ENCODE assay signal across 8 mouse cellular contexts in genomic region chr11:75769206-75769605, GRCm38 (mm10). TPM values are rescaled to one million over a fixed set of nuclear protein-coding genes. Genes with fewer than 3 reads are reported as not detected.
DNase-seq lines count a peak whose midpoint lies in the region; ATAC-seq and TF ChIP-seq lines count a peak whose summit lies in the region.

No protein-coding gene starts in this region.

- peak; percentile 93 for DNase-seq in adrenal gland, postnatal 10 days
- peak; percentile 97 for DNase-seq in embryo, embryonic 9.5 days (ENCODE audit: extremely low spot score)
- DNase-seq in gastrocnemius, postnatal 4 days (ENCODE audit: low spot score in 2 of 2): peak; percentile 79 to 86
- peak; percentile 69 to 71 for DNase-seq in left cerebral cortex, postnatal 36 days (ENCODE audit: low spot score in 2 of 2)
- DNase-seq in midbrain, embryonic 11.5 days (ENCODE audit: low spot score, missing footprints): peak; percentile 96
- peak; percentile 73 for DNase-seq in right cerebral cortex, postnatal 4 days
- peak; percentile 91 for DNase-seq in yolk sac, embryonic 10.5 days (ENCODE audit: low spot score)

- H3K4me2 ChIP-seq in intestine, postnatal 0 days (replicated peaks; ENCODE audit: low read depth): peak overlapping the region; percentile 59
- H3K4me2 ChIP-seq in midbrain, embryonic 11.5 days: no peak overlapping the region; the same call in 1 of the 2 replicates

- intact Hi-C loops in left cerebral cortex, postnatal 36 days (cut with DNase I): loop anchor here (5.0 kb wide), 1 partner anchor 398 kb away; no protein-coding TSS in a partner anchor

- H3K27me3 ChIP-seq in intestine, postnatal 0 days (replicated peaks; ENCODE audit: control insufficient read depth, insufficient read depth, low read length): no peaks in the 10 kb centered on the region
- H3K27me3 ChIP-seq in midbrain, embryonic 11.5 days (ENCODE audit: control insufficient read depth, insufficient read depth, low read length): no peaks in the 10 kb centered on the region

- no peak overlapping the region for H3K4me3 ChIP-seq in intestine, postnatal 0 days (ENCODE audit: low read depth, low read length)
- H3K4me3 ChIP-seq in midbrain, embryonic 11.5 days (ENCODE audit: low read depth, low read length): no peak overlapping the region

- no peak overlapping the region for H3K9ac ChIP-seq in intestine, postnatal 0 days (ENCODE audit: low read depth, low read length)
- no peak overlapping the region for H3K9ac ChIP-seq in midbrain, embryonic 11.5 days (ENCODE audit: low read length)

- peaks cover 32% of the 10 kb centered on the region for H3K36me3 ChIP-seq in intestine, postnatal 0 days (ENCODE audit: control insufficient read depth, insufficient read depth)
- peaks cover 9% of the 10 kb centered on the region; the same call in 1 of the 2 replicates for H3K36me3 ChIP-seq in midbrain, embryonic 11.5 days (ENCODE audit: control insufficient read depth, insufficient read depth, low read length)

- TF ChIP-seq CTCF in intestine, postnatal 0 days (IDR thresholded peaks at IDR 0.05; ENCODE audit: low read depth): peak; percentile 86

- WGBS in intestine, postnatal 0 days: under 1% methylated on average over 23 of the region's 23 CpGs
- 0% methylated on average over 23 of the region's 23 CpGs for WGBS in midbrain, embryonic 11.5 days

- ATAC-seq in intestine, postnatal 0 days: peak; percentile 86
- ATAC-seq in midbrain, embryonic 11.5 days (ENCODE audit: low FRiP score): peak; percentile 95

- no peaks in the 10 kb centered on the region for H3K9me3 ChIP-seq in intestine, postnatal 0 days (ENCODE audit: control insufficient read depth)
- H3K9me3 ChIP-seq in midbrain, embryonic 11.5 days (ENCODE audit: control insufficient read depth, low read length): no peaks in the 10 kb centered on the region

- H3K4me1 ChIP-seq in intestine, postnatal 0 days (replicated peaks; ENCODE audit: control insufficient read depth, insufficient read depth, low read length): no peaks in the 10 kb centered on the region
- H3K4me1 ChIP-seq in midbrain, embryonic 11.5 days (ENCODE audit: control insufficient read depth, insufficient read depth, low read length): peaks cover 4% of the 10 kb centered on the region; the same call in 1 of the 2 replicates

- no peak overlapping the region for H3K27ac ChIP-seq in intestine, postnatal 0 days (ENCODE audit: low read depth, low read length)
- no peak overlapping the region for H3K27ac ChIP-seq in midbrain, embryonic 11.5 days (ENCODE audit: low read depth, low read length)

RNA-seq across cellular contexts. Expression of gene Doc2b, which starts 26.6 kb away (rescaled TPM):
- total RNA-seq in adrenal gland, postnatal 10 days (2021): 10 to 100 TPM; 13.6 to 20.3 TPM
- 1 to 10 TPM; 1.1 to 1.6 TPM for total RNA-seq in gastrocnemius, postnatal 4 days (2021)
- 0.72 TPM in 2 replicates for polyA plus RNA-seq in intestine, postnatal 0 days (2015; fragmentation: Nextera tagmentation; extraction: Ambion mirVana)
- total RNA-seq in left cerebral cortex, postnatal 36 days (2021): 10 to 100 TPM; 14.7 to 25.3 TPM
- polyA plus RNA-seq in midbrain, embryonic 11.5 days (2014; fragmentation: Nextera tagmentation; extraction: Ambion mirVana): 0.58 and 0.68 TPM in 2 replicates

RNA-seq across cellular contexts. Expression of gene Ywhae, which starts 36.5 kb away (rescaled TPM):
- 100 to 1,000 TPM; 591 to 594 TPM for total RNA-seq in adrenal gland, postnatal 10 days (2021)
- 100 to 1,000 TPM; 749 to 818 TPM for total RNA-seq in gastrocnemius, postnatal 4 days (2021)
- polyA plus RNA-seq in intestine, postnatal 0 days (2015; fragmentation: Nextera tagmentation; extraction: Ambion mirVana): 365 and 373 TPM in 2 replicates
- total RNA-seq in left cerebral cortex, postnatal 36 days (2021): 100 to 1,000 TPM; 954 to 971 TPM
- polyA plus RNA-seq in midbrain, embryonic 11.5 days (2014; fragmentation: Nextera tagmentation; extraction: Ambion mirVana): 1,665 and 1,827 TPM in 2 replicates

Comparison
In these comparisons a context has a peak if more than half of its experiments do, and no peak if none do; other contexts are left out.
1. RNA of gene Doc2b, which starts 26.6 kb away (total RNA-seq): 14.7 to 25.3 TPM in left cerebral cortex, postnatal 36 days and 13.6 to 20.3 TPM in adrenal gland, postnatal 10 days; 1.1 to 1.6 TPM in gastrocnemius, postnatal 4 days; every median in the first group is over 4 times any median in the second.
2. Peak in every context shown above with its lines, with median percentiles within 50 percentile points of each other: DNase-seq.